Mouse (Mus musculus) C2C12 (cell line): ENCODE data around the gene Hebp2.

Experiments used
- CTCF ChIP-seq: IDR thresholded peaks from one replicate; pipeline ENCODE4 v1.5.1; 2011; ENCODE audit not compliant: control insufficient read depth, insufficient read depth, insufficient read length
- MYOG ChIP-seq: IDR thresholded peaks from one replicate; pipeline ENCODE4 v1.6.1; 2011; ENCODE audit not compliant: control insufficient read depth, insufficient read length; ENCODE audit errors: extremely low read depth
- USF1 ChIP-seq: IDR thresholded peaks from one replicate; pipeline ENCODE4 v1.6.1; 2011; ENCODE audit warnings: low read depth, mild to moderate bottlenecking, control low read depth, moderate library complexity

GRCm38 (mm10) chr10:18549321-18550216 lies 3.7 kb upstream of the Hebp2 start:
- TF ChIP-seq CTCF (no peak), MYOG (no peak), USF1 (no peak)
